Mouse (Mus musculus) embryonic facial prominence, embryonic 15.5 days (tissue): ENCODE measurements at regions not wholly inside any gene's neighbourhood (a gene's known extent, or its start where the extent isn't known, plus 50 kb on each side); places are given as distances from the start of the nearest gene placed in this dataset.
"Not testable (repeated sequence)": the region's sequence is repeated elsewhere in the genome, so short reads cannot be mapped to it uniquely, and the experiment has no call there.

ENCODE experiments used
- ATAC-seq: fragments of 200-750 bp; cut with Nextera tagmentation; 2 replicates; pipeline ENCODE4 v1.8.0; 2017; ENCODE audit warnings: low read depth, moderate TSS enrichment; ENCODE audit not compliant: insufficient number of reproducible peaks, low FRiP score, low TSS enrichment
- H3K27ac ChIP-seq: fragments of 300-500 bp; sonication (generic); replicated peaks from 2 replicates; pipeline ENCODE4 v1.5.1; 2015; ENCODE audit warnings: mild to moderate bottlenecking, inconsistent platforms
- H3K27me3 ChIP-seq: fragments of 300-500 bp; sonication (generic); 2 replicates; pipeline ENCODE4 v1.6.1; 2015; ENCODE audit warnings: inconsistent platforms
- H3K36me3 ChIP-seq: fragments of 300-500 bp; sonication (generic); 2 replicates; pipeline ENCODE4 v1.6.1; 2015; ENCODE audit warnings: mild to moderate bottlenecking, inconsistent platforms
- H3K4me1 ChIP-seq: fragments of 300-500 bp; sonication (generic); 2 replicates; pipeline ENCODE4 v1.6.1; 2015; ENCODE audit warnings: inconsistent platforms
- H3K4me2 ChIP-seq: fragments of 300-500 bp; sonication (generic); replicated peaks from 2 replicates; pipeline ENCODE4 v1.6.1; 2015; ENCODE audit warnings: mild to moderate bottlenecking, inconsistent platforms
- H3K4me3 ChIP-seq: fragments of 300-500 bp; sonication (generic); replicated peaks from 2 replicates; pipeline ENCODE4 v1.5.1; 2015; ENCODE audit warnings: mild to moderate bottlenecking, inconsistent platforms
- H3K9ac ChIP-seq: fragments of 300-500 bp; sonication (generic); 2 replicates; pipeline ENCODE4 v1.6.1; 2015; ENCODE audit warnings: inconsistent platforms
- H3K9me3 ChIP-seq: fragments of 300-500 bp; sonication (generic); replicated peaks from 2 replicates; pipeline ENCODE4 v1.6.1; 2016; ENCODE audit warnings: inconsistent platforms
- WGBS: fragments of 180-500 bp; shearing (Covaris S2); methylation state at CpG from one replicate; pipeline ENCODE4 v1.1.7; 2015; 5-methylcytosine and 5-hydroxymethylcytosine counted together

- Histone ChIP-seq H3K4me1 (no peaks in the 10 kb centered on the region), H3K4me3 (no peak overlapping the region), H3K27me3 (no peaks in the 10 kb centered on the region), H3K9ac (no peak overlapping the region), H3K9me3 (no peaks in the 10 kb centered on the region), H3K4me2 (no peak overlapping the region), H3K27ac (no peak overlapping the region), H3K36me3 (no peaks in the 10 kb centered on the region)
- 43% methylated on average over 7 of the region's 7 CpGs for WGBS
- no peak for ATAC-seq
Observed at GRCm38 (mm10) chrX:77409370-77409769, 101.4 kb upstream of the Tbl1x start.

- Histone ChIP-seq H3K27ac (no peak overlapping the region), H3K4me3 (no peak overlapping the region), H3K36me3 (no peaks in the 10 kb centered on the region), H3K4me1 (no peaks in the 10 kb centered on the region), H3K9ac (no peak overlapping the region), H3K27me3 (no peaks in the 10 kb centered on the region), H3K9me3 (no peaks in the 10 kb centered on the region), H3K4me2 (no peak overlapping the region)
- ATAC-seq, result no peak
Observed at GRCm38 (mm10) chrX:77410812-77411211, 100.0 kb upstream of the Tbl1x start.

GRCm38 (mm10) chrX:77414156-77414555 is 96.7 kb upstream of the Tbl1x start:
- Histone ChIP-seq H3K9ac (no peak overlapping the region), H3K27ac (no peak overlapping the region), H3K4me3 (no peak overlapping the region), H3K36me3 (no peaks in the 10 kb centered on the region), H3K27me3 (no peaks in the 10 kb centered on the region), H3K9me3 (no peaks in the 10 kb centered on the region), H3K4me2 (no peak overlapping the region), H3K4me1 (no peaks in the 10 kb centered on the region)
- ATAC-seq, result no peak

- Histone ChIP-seq H3K27ac (no peak overlapping the region), H3K9ac (no peak overlapping the region), H3K4me2 (no peak overlapping the region), H3K4me1 (no peaks in the 10 kb centered on the region), H3K36me3 (no peaks in the 10 kb centered on the region), H3K27me3 (no peaks in the 10 kb centered on the region), H3K4me3 (no peak overlapping the region), H3K9me3 (no peaks in the 10 kb centered on the region)
- ATAC-seq, result no peak
Observed at GRCm38 (mm10) chrX:77417766-77418165, 93.0 kb upstream of the Tbl1x start.

- no peaks in the 10 kb centered on the region for H3K27me3 ChIP-seq
- no peak overlapping the region for H3K4me3 ChIP-seq
- no peaks in the 10 kb centered on the region for H3K36me3 ChIP-seq
- no peak overlapping the region for H3K4me2 ChIP-seq
- no peak overlapping the region for H3K9ac ChIP-seq
- no peaks in the 10 kb centered on the region for H3K4me1 ChIP-seq
- WGBS, result 47% methylated on average over 2 of the region's 2 CpGs
- H3K9me3 ChIP-seq, result no peaks in the 10 kb centered on the region
- no peak for ATAC-seq
- H3K27ac ChIP-seq, result no peak overlapping the region
Observed at GRCm38 (mm10) chrX:77422206-77422605, 88.6 kb upstream of the Tbl1x start.

GRCm38 (mm10) chrX:77424792-77425727 is 85.8 kb upstream of the Tbl1x start:
- Histone ChIP-seq H3K27me3 (no peaks in the 10 kb centered on the region), H3K4me1 (no peaks in the 10 kb centered on the region), H3K9ac (no peak overlapping the region), H3K4me3 (no peak overlapping the region), H3K36me3 (no peaks in the 10 kb centered on the region), H3K27ac (no peak overlapping the region), H3K9me3 (no peaks in the 10 kb centered on the region), H3K4me2 (no peak overlapping the region)
- 87% methylated on average over 3 of the region's 3 CpGs for WGBS
- no peak for ATAC-seq

GRCm38 (mm10) chrX:77425728-77426102 is 85.1 kb upstream of the Tbl1x start:
- H3K9ac ChIP-seq, H3K4me2 ChIP-seq, H3K27me3 ChIP-seq, H3K4me1 ChIP-seq, H3K4me3 ChIP-seq, H3K9me3 ChIP-seq, H3K36me3 ChIP-seq, ATAC-seq, H3K27ac ChIP-seq: not testable (repeated sequence)
- 75% methylated on average over 3 of the region's 3 CpGs for WGBS

- not testable (repeated sequence) for H3K4me1 ChIP-seq, H3K36me3 ChIP-seq, H3K27ac ChIP-seq, ATAC-seq, H3K4me3 ChIP-seq, H3K9me3 ChIP-seq, H3K9ac ChIP-seq, H3K4me2 ChIP-seq, H3K27me3 ChIP-seq
- 84% methylated on average over 6 of the region's 6 CpGs for WGBS
Observed at GRCm38 (mm10) chrX:77426836-77427235, 84.0 kb upstream of the Tbl1x start.

- 0 out of 2 replicates have a peak overlapping the region, but pooled peaks have one; percentile 28 for H3K27ac ChIP-seq
- no peaks in the 10 kb centered on the region for H3K4me1 ChIP-seq
- no peak overlapping the region for H3K4me2 ChIP-seq
- WGBS, result 75% methylated on average over 2 of the region's 2 CpGs
- ATAC-seq, result no peak
- H3K9me3 ChIP-seq, result no peaks in the 10 kb centered on the region
- H3K9ac ChIP-seq, result no peak overlapping the region
- no peaks in the 10 kb centered on the region for H3K36me3 ChIP-seq
- no peaks in the 10 kb centered on the region for H3K27me3 ChIP-seq
- H3K4me3 ChIP-seq, result no peak overlapping the region
Observed at GRCm38 (mm10) chrX:77432001-77432565, 78.7 kb upstream of the Tbl1x start.

- peak; percentile 97 for ATAC-seq
- Histone ChIP-seq H3K4me3 (peak overlapping the region; percentile 23), H3K27ac (peak overlapping the region; percentile 63), H3K4me1 (no peaks in the 10 kb centered on the region), H3K36me3 (no peaks in the 10 kb centered on the region), H3K27me3 (no peaks in the 10 kb centered on the region), H3K9me3 (no peaks in the 10 kb centered on the region), H3K9ac (no peak overlapping the region), H3K4me2 (peak overlapping the region; percentile 39)
- WGBS, result 19% methylated on average over 28 of the region's 29 CpGs
Observed at GRCm38 (mm10) chrX:77432846-77433810, 77.7 kb upstream of the Tbl1x start.

GRCm38 (mm10) chrX:77433811-77434192 is 77.0 kb upstream of the Tbl1x start:
- peak overlapping the region; percentile 21 for H3K4me3 ChIP-seq
- WGBS, result 16% methylated on average over 3 of the region's 3 CpGs
- no peaks in the 10 kb centered on the region for H3K27me3 ChIP-seq
- H3K36me3 ChIP-seq, result no peaks in the 10 kb centered on the region
- peak overlapping the region; percentile 39 for H3K4me2 ChIP-seq
- no peaks in the 10 kb centered on the region for H3K9me3 ChIP-seq
- peak overlapping the region; percentile 53 for H3K27ac ChIP-seq
- no peaks in the 10 kb centered on the region for H3K4me1 ChIP-seq
- ATAC-seq, result peak; percentile 45; the same call in 1 of the 2 replicates
- no peak overlapping the region for H3K9ac ChIP-seq
